Mouse (Mus musculus): Measurements from ENCODE around the gene Fastk. TPM values are rescaled to one million over a fixed set of nuclear protein-coding genes. Genes with fewer than 3 reads are reported as not detected.

Gene Fastk
- polyA plus RNA-seq, 1 experiment from 2014 or later = 93.4 TPM

DNA sequence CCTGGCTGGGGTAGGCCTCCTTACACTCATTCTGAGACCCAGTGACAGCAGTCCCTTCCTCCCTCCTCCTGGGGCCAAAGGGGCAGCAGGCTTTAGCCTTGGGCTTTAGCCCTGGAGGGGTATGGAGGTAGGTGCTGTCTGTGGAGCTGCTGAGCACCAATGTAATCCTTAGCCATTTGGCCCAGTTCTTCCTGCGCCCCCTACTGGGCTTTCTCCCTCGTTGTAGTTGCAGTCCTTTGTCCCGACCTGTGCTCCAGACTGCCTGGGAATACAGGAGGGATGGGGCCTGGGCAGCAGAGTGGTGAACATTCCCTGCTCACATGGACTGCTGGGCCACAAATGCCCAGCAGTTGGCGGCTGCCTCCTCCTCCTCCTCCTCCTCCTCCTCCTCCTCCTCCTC is 36.6 kb upstream of the Fastk start:
- H3K4me1 ChIP-seq (ENCODE audit: control insufficient read depth, insufficient read depth, low read length) = peaks cover 4% of the 10 kb centered on the region; the same call in 1 of the 2 replicates
- H3K9ac ChIP-seq (ENCODE audit: low read length) = no peak overlapping the region
- H3K36me3 ChIP-seq (ENCODE audit: control insufficient read depth, insufficient read depth, low read length) = peaks cover 16% of the 10 kb centered on the region
- H3K9me3 ChIP-seq (replicated peaks; ENCODE audit: control insufficient read depth, low read length) = no peaks in the 10 kb centered on the region
- no peaks in the 10 kb centered on the region for H3K27me3 ChIP-seq (ENCODE audit: control insufficient read depth, insufficient read depth, low read length)
- H3K4me2 ChIP-seq (ENCODE audit: low read depth, low read length) = no peak overlapping the region
- ATAC-seq (ENCODE audit: insufficient read depth, low FRiP score) = peak; percentile 38; the same call in 1 of the 2 replicates
- no peak overlapping the region for H3K27ac ChIP-seq (ENCODE audit: low read length)
- no peak overlapping the region for H3K4me3 ChIP-seq (replicated peaks; ENCODE audit: low read length)
- 15% methylated on average over 4 of the region's 4 CpGs for WGBS

DNA sequence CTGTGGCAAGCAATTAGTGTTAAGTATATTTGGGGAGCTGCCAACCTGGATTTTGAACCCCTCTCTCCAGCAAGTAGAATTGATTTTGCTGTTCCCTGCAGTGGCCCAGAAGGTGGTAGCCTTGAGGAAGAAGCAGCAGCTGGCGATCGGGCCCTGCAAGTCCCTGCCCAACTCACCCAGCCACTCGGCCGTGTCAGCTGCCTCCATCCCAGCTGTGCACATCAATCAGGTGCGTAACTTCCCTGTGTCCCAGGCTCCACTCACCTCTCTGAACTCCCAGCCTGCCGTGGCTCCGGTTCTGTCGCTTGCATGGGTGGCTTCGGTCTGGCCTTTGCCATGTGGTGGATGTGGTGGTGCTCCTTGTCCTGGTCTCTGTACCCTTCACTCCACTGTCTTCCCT is 32.8 kb upstream of the Fastk start:
- Histone ChIP-seq H3K36me3 (ENCODE audit: control insufficient read depth, insufficient read depth, low read length) (peaks cover 16% of the 10 kb centered on the region), H3K4me2 (ENCODE audit: low read depth, low read length) (no peak overlapping the region), H3K9me3 (replicated peaks; ENCODE audit: control insufficient read depth, low read length) (no peaks in the 10 kb centered on the region), H3K4me3 (replicated peaks; ENCODE audit: low read length) (no peak overlapping the region), H3K4me1 (ENCODE audit: control insufficient read depth, insufficient read depth, low read length) (peaks cover 18% of the 10 kb centered on the region), H3K27ac (ENCODE audit: low read length) (no peak overlapping the region), H3K9ac (ENCODE audit: low read length) (no peak overlapping the region), H3K27me3 (ENCODE audit: control insufficient read depth, insufficient read depth, low read length) (no peaks in the 10 kb centered on the region)
- no peak for ATAC-seq (ENCODE audit: insufficient read depth, low FRiP score)
- 83% methylated on average over 9 of the region's 9 CpGs for WGBS

DNA sequence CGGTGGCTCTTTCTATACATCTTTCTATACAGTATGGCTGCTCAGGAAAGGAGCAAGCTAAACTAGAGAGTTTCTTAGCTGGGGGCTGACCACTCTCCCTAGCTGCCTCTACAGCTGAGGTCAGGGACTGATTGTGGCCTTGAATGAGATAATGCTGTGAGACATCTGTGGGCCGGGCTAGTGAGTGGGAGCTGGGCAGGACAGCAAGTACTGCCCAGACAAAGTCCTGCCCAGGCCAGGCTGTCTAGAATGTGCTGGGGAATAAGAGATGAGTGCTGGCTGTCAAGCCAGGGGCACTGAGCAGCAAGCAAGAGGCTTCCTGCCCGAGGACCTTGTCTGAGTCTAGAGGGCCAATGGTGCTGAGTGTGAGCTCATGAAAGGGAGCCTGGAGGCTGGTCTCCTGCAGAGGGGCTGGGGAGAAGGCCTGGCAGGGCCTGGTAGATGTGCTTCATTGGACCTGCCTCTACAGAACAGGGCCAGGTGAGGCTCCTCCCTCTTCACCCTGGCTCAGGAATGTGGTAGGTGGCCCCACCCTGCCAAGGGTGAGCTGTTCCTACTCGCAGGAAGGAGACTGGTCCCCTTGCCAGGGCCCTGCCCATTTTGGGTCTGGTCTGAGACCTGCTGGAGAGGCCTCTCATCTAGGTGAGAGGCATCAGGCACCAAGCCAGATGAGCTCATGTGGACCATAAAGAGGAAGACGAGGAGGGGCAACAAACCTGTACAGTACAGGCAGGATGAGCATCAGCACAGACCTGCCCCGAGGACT is 30.6 kb upstream of the Fastk start:
- WGBS = 64% methylated on average over 6 of the region's 6 CpGs
- H3K4me1 ChIP-seq (ENCODE audit: control insufficient read depth, insufficient read depth, low read length) = peaks cover 26% of the 10 kb centered on the region
- H3K9ac ChIP-seq (ENCODE audit: low read length) = peak overlapping the region; percentile 56
- no peaks in the 10 kb centered on the region for H3K9me3 ChIP-seq (replicated peaks; ENCODE audit: control insufficient read depth, low read length)
- peak overlapping the region; percentile 67 for H3K4me2 ChIP-seq (ENCODE audit: low read depth, low read length)
- peak overlapping the region; percentile 53 for H3K4me3 ChIP-seq (replicated peaks; ENCODE audit: low read length)
- peaks cover 13% of the 10 kb centered on the region for H3K36me3 ChIP-seq (ENCODE audit: control insufficient read depth, insufficient read depth, low read length)
- peak overlapping the region; percentile 74 for H3K27ac ChIP-seq (ENCODE audit: low read length)
- H3K27me3 ChIP-seq (ENCODE audit: control insufficient read depth, insufficient read depth, low read length) = no peaks in the 10 kb centered on the region
- peak; percentile 79; the same call in 1 of the 2 replicates for ATAC-seq (ENCODE audit: insufficient read depth, low FRiP score)

DNA sequence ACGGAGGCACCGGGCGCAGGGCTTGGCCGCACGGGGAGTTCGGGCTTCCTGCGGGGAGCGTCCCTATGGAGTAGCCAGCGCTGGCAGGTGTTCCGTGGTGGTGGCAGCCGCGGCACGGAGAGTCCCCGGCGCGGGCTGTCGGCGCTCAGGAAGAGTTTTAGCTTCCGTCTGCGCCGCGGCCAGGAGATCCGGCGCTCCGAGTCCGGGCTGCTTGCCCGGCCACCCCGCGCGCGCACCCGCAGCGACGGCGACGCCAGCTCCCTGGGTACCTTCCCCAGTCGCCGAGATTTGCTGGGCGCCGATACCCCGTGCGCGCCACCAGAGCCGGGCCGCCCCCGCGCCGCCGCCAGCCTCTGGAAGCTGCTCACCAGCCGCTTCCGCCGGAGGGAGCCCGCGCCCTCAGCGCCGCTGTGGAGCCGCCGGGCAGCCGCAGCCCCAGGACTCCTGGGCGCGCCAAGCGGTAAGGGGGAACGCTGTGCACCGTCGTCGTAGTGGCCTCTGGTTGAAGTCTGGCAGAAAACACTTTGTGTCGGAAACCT is 29.7 kb upstream of the Fastk start:
- Histone ChIP-seq H3K4me1 (ENCODE audit: control insufficient read depth, insufficient read depth, low read length) (peaks cover 26% of the 10 kb centered on the region), H3K36me3 (ENCODE audit: control insufficient read depth, insufficient read depth, low read length) (peaks cover 5% of the 10 kb centered on the region; the same call in 1 of the 2 replicates), H3K4me3 (replicated peaks; ENCODE audit: low read length) (peak overlapping the region; percentile 53), H3K9me3 (replicated peaks; ENCODE audit: control insufficient read depth, low read length) (no peaks in the 10 kb centered on the region), H3K4me2 (ENCODE audit: low read depth, low read length) (peak overlapping the region; percentile 67), H3K9ac (ENCODE audit: low read length) (peak overlapping the region; percentile 76), H3K27ac (ENCODE audit: low read length) (peak overlapping the region; percentile 81), H3K27me3 (ENCODE audit: control insufficient read depth, insufficient read depth, low read length) (no peaks in the 10 kb centered on the region)
- WGBS = 8% methylated on average over 67 of the region's 67 CpGs
- no peak for ATAC-seq (ENCODE audit: insufficient read depth, low FRiP score)

DNA sequence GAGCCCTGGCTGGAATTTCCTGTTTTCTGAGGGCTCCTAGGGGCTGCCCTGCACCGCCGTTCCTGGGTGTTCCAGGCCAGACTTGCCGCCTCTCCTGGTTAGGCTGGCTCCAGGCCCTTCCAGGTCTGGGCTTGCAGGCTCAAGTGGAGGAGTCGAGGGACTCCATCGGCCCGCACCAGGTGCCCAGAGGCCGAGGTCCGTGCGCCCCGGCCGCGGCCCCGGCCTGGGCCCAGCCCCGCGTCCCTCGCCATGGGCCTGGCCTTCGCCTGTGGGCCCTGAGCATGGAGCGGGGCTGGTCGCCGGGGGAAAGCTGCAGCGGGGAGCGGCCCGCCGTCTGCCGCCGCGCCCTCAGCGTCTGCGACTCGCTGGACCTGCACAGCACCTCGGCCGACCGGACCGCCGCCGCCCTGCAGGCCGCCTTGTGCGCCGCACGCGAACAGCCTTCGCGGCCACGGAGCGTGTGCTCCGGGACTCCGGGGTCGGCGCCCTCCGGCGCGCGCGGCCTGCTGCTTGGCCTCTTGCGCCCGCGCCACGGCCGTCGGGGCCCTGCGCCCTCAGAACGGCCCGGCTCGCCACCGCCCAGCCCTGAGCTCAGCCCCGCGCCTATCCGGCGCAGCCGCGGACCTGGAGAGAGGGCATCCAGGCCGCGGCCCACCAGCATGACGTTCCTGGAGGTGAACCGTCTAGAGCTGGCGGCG is 29.1 kb upstream of the Fastk start:
- Histone ChIP-seq H3K4me3 (replicated peaks; ENCODE audit: low read length) (peak overlapping the region; percentile 53), H3K4me2 (ENCODE audit: low read depth, low read length) (peak overlapping the region; percentile 67), H3K27me3 (ENCODE audit: control insufficient read depth, insufficient read depth, low read length) (no peaks in the 10 kb centered on the region), H3K4me1 (ENCODE audit: control insufficient read depth, insufficient read depth, low read length) (peaks cover 26% of the 10 kb centered on the region), H3K36me3 (ENCODE audit: control insufficient read depth, insufficient read depth, low read length) (peaks cover 5% of the 10 kb centered on the region; the same call in 1 of the 2 replicates), H3K9ac (ENCODE audit: low read length) (peak overlapping the region; percentile 76), H3K27ac (ENCODE audit: low read length) (peak overlapping the region; percentile 81), H3K9me3 (replicated peaks; ENCODE audit: control insufficient read depth, low read length) (no peaks in the 10 kb centered on the region)
- ATAC-seq (ENCODE audit: insufficient read depth, low FRiP score) = peak; percentile 48; the same call in 1 of the 2 replicates
- WGBS = 8% methylated on average over 76 of the region's 77 CpGs

DNA sequence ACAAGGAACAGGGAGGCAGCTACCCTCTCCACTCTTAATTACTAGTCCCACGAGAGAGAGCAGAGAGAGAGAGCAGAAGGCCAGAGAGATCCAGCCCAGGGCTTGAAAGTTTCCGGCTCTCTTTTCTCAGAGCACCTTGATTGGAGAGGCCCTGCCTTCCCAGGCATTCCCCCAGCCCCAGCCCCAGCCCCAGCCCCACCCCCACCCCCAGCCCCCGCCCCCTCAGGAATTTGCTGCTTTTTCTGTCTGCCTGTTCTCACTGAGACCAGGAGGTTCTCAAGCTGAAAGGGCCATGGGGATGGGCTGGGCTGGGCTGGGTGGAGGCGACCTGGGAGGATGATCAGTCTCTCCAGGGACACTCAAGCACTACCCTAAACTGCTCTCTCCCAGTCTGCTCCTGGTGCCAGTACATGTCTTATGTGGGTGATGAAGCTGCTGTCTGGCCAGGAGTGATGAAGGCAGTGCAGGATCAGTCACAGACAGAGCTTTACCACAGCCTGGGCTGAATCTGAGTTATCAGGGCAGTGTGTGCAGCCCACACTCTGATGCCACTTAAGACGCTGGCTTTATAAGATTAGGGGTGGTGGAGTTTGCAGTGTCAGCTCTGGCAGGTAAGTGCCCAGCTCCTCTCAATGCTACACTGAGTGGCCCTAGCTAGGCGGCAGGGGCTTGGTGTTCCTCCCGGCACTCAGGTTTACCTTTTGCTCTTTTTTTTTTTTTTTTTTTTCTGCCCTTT is 28.0 kb upstream of the Fastk start:
- 0 out of 2 replicates have a peak overlapping the region, but pooled peaks have one; percentile 26 for H3K9ac ChIP-seq (ENCODE audit: low read length)
- peak overlapping the region; percentile 17; the same call in 1 of the 2 replicates for H3K4me2 ChIP-seq (ENCODE audit: low read depth, low read length)
- no peaks in the 10 kb centered on the region for H3K27me3 ChIP-seq (ENCODE audit: control insufficient read depth, insufficient read depth, low read length)
- H3K4me1 ChIP-seq (ENCODE audit: control insufficient read depth, insufficient read depth, low read length) = peaks cover 26% of the 10 kb centered on the region
- H3K36me3 ChIP-seq (ENCODE audit: control insufficient read depth, insufficient read depth, low read length) = peaks cover 4% of the 10 kb centered on the region; the same call in 1 of the 2 replicates
- H3K27ac ChIP-seq (ENCODE audit: low read length) = peak overlapping the region; percentile 54
- 46% methylated on average over 7 of the region's 7 CpGs for WGBS
- no peak for ATAC-seq (ENCODE audit: insufficient read depth, low FRiP score)
- no peak overlapping the region for H3K4me3 ChIP-seq (replicated peaks; ENCODE audit: low read length)
- no peaks in the 10 kb centered on the region for H3K9me3 ChIP-seq (replicated peaks; ENCODE audit: control insufficient read depth, low read length)

DNA sequence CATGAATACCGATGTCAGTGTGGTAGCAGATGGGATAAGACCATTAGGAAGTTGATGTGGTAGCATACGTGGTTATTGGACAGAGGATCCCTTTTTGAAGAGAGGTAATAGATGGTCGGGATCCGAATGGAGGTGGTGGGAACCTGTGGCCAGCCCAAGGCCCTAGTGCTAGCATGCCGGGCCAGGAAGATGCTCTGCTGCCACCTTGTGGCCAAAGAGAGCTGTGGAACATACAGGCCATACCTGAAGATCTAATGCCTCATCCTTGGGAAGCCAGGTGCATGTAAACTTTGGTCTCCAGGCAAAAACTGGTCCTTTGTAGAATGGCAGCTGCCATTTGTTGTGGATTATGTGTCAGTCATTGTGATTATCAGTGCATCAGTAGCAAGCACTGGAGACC is 25.5 kb upstream of the Fastk start:
- Histone ChIP-seq H3K4me2 (ENCODE audit: low read depth, low read length) (no peak overlapping the region), H3K9ac (ENCODE audit: low read length) (no peak overlapping the region), H3K4me1 (ENCODE audit: control insufficient read depth, insufficient read depth, low read length) (peaks cover 22% of the 10 kb centered on the region), H3K9me3 (replicated peaks; ENCODE audit: control insufficient read depth, low read length) (no peaks in the 10 kb centered on the region), H3K27ac (ENCODE audit: low read length) (no peak overlapping the region), H3K27me3 (ENCODE audit: control insufficient read depth, insufficient read depth, low read length) (no peaks in the 10 kb centered on the region), H3K4me3 (replicated peaks; ENCODE audit: low read length) (no peak overlapping the region), H3K36me3 (ENCODE audit: control insufficient read depth, insufficient read depth, low read length) (no peaks in the 10 kb centered on the region)
- ATAC-seq (ENCODE audit: insufficient read depth, low FRiP score) = peak; percentile 31; the same call in 1 of the 2 replicates
- 8% methylated on average over 5 of the region's 5 CpGs for WGBS

DNA sequence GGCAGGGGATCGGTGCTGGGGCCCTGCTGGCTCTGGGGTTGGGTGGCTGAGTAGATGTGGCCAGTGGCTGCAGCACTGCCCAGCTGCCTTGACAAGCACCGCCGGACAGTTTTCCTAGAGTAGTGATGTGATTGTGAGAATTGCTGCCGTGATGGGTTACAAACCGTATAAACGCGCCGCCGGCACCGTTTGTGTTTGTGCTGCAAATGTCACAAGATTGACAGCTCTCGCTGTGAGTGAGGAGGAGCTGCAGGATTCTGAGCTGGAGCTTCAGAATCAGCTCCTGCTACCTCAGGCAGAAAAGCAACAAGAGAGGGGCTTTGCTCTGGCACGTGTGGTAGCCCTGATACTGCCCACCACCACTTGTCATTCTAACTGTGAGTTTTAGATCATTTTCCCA is 21.7 kb upstream of the Fastk start:
- Histone ChIP-seq H3K4me3 (replicated peaks; ENCODE audit: low read length) (no peak overlapping the region), H3K9ac (ENCODE audit: low read length) (no peak overlapping the region), H3K27me3 (ENCODE audit: control insufficient read depth, insufficient read depth, low read length) (no peaks in the 10 kb centered on the region), H3K4me1 (ENCODE audit: control insufficient read depth, insufficient read depth, low read length) (0 out of 2 replicates have a peak, but pooled peaks cover 4% of the 10 kb centered on the region), H3K4me2 (ENCODE audit: low read depth, low read length) (no peak overlapping the region), H3K9me3 (replicated peaks; ENCODE audit: control insufficient read depth, low read length) (no peaks in the 10 kb centered on the region), H3K36me3 (ENCODE audit: control insufficient read depth, insufficient read depth, low read length) (no peaks in the 10 kb centered on the region), H3K27ac (ENCODE audit: low read length) (no peak overlapping the region)
- ATAC-seq (ENCODE audit: insufficient read depth, low FRiP score) = no peak
- WGBS = 68% methylated on average over 12 of the region's 12 CpGs
